Mouse (Mus musculus) adrenal gland, postnatal 4 days (tissue): ENCODE results near the gene Kbtbd4. TPM values are rescaled to one million over a fixed set of nuclear protein-coding genes. Genes with fewer than 3 reads are reported as not detected.

Experiments
- DNase-seq, 2 experiments: peaks; one replicate each; pipeline ENCODE4 v3.0.0; 2021 to 2022; ENCODE audit warnings: low spot score in 2 of 2, mixed read lengths in 2 of 2
- total RNA-seq, 2 experiments: library from RNA; stranded (reverse); gene quantifications; 2 replicates each; pipeline ENCODE4 v1.2.3; 2021

Kbtbd4 gene
- total RNA-seq, 2 experiments from 2014 or later = 35.6 to 37.4 TPM

GRCm38 (mm10) chr2:90953461-90953860 lies 48.9 kb downstream of the Kbtbd4 start:
- no peak for DNase-seq

GRCm38 (mm10) chr2:90956053-90956452 lies 51.5 kb downstream of the Kbtbd4 start:
- DNase-seq = no peak

GRCm38 (mm10) chr2:90958856-90959255 lies 54.3 kb downstream of the Kbtbd4 start:
- no peak for DNase-seq

- no peak for DNase-seq
Observed at GRCm38 (mm10) chr2:90960012-90960411, 55.5 kb downstream of the Kbtbd4 start.

Other genes with a start within 250 kb of the Kbtbd4 start
- 10 to 100 TPM; 29.4 to 30.9 TPM for gene Nup160, start 227.5 kb upstream of the Kbtbd4 start, total RNA-seq
- 100 to 1,000 TPM; 120 to 121 TPM for gene Fnbp4, start 159.4 kb upstream of the Kbtbd4 start, total RNA-seq
- gene Agbl2, start 122.0 kb upstream of the Kbtbd4 start, total RNA-seq = 1 to 10 TPM; 1.3 to 2.1 TPM
- gene Mtch2, start 57.6 kb upstream of the Kbtbd4 start, total RNA-seq = 100 to 1,000 TPM; 177 to 190 TPM
- gene C1qtnf4, start 18.9 kb upstream of the Kbtbd4 start, total RNA-seq = 1 to 10 TPM; 5.4 to 5.6 TPM
- 100 to 1,000 TPM; 354 to 392 TPM for gene Ndufs3, start 87 bp downstream of the Kbtbd4 start, total RNA-seq
- 100 to 1,000 TPM in 1 of 2 experiments, 10 to 100 TPM in 1; 94.0 to 103 TPM for gene Celf1, start 35.6 kb downstream of the Kbtbd4 start, total RNA-seq
- gene Rapsn, start 130.9 kb downstream of the Kbtbd4 start, total RNA-seq = 1 to 10 TPM; 4.2 to 4.9 TPM
- 100 to 1,000 TPM; 203 to 210 TPM for gene Psmc3, start 149.3 kb downstream of the Kbtbd4 start, total RNA-seq
- 10 to 100 TPM; 35.7 to 42.0 TPM for gene Slc39a13, start 165.7 kb downstream of the Kbtbd4 start, total RNA-seq
- 1 to 10 TPM; 7.8 to 7.9 TPM for gene Spi1, start 177.7 kb downstream of the Kbtbd4 start, total RNA-seq
- under 1 TPM in 1 of 2 experiments, not detected in 1; 0.17 TPM for gene Mybpc3, start 213.4 kb downstream of the Kbtbd4 start, total RNA-seq